Mouse (Mus musculus) frontal cortex, postnatal 10 days (tissue): ENCODE measurements around the gene Olfr1238.

Experiments
- DNase-seq, 2 experiments: peaks; one replicate each; pipeline ENCODE4 v3.0.0; 2022; ENCODE audit warnings: low spot score in 2 of 2, mixed read lengths in 1 of 2

Olfr1238 gene

GRCm38 (mm10) chr2:89409576-89409975, at the start of gene Olfr1238:
Gene Olfr1238, minus strand, starts transcription at chr2:89409676.
- no peak for DNase-seq

DNA sequence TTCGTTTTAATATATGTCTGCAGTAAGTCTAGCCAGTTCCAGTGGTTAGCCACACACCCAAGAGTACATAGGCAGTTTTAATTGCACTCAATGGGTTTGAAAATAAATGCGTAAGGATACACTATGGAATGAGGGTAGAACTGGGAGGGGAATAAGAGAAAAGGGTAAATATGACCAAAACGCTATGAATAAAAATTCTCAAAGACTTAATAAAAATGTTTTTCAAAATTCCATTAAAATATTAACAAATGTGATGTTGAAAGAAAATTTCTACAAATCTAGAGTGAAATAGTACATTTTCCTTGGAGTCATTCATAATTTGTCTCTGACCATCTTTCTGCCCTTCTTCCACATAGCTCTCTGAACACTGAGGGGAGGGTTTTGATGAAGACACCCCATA, 33.4 kb upstream of the Olfr1238 start, which contains the start of gene Olfr1240:
TSS of gene Olfr1240 (minus strand) at position 101 of the 400 bp plus-strand sequence.
- DNase-seq = no peak

- no peak for DNase-seq
Measured at GRCm38 (mm10) chr2:89420307-89420706, 10.8 kb upstream of the Olfr1238 start, which contains the start of gene Olfr1239. Gene Olfr1239, minus strand, starts transcription at chr2:89420407.

DNA sequence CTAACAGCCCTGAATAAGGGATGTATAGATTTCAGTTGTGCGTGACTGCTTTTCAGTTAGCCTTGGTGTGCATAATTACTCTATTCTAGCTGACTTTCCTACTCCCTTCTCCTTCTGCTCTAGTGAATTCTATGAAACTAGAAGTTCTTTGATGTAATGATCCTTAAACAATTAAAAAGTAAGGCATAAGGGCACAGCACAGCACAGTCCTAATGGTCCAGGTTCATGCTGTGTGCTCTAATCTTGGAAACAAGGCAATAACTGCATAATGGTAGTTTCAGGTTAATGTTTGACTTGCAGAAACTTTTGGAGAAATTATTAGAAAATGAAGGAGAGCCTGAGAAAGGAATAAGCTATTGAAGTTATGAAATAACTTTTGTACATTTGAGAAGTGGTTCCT, 5.1 kb upstream of the Olfr1238 start:
- DNase-seq = no peak

DNA sequence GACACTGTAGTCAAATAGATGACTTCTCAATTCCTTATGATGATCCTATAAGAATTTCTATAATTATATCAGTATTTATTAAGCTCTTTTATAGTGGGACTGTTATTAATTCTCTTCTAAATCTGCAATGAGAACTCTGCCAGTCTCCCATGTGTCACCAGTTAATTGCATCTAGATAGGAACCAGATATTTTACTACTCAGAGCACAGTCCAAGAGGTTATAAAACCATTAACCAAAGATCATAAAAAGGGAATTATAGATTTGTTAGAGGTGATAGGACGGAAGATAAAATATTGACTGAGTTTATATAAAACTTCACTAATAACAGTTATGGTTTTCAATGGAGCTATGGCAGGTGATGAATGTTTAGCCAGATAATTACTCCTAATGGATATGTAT, 8.6 kb downstream of the Olfr1238 start:
- no peak for DNase-seq

- no peak for DNase-seq
Measured at GRCm38 (mm10) chr2:89364765-89365164, 44.7 kb downstream of the Olfr1238 start, which contains the start of gene Olfr1234. Gene Olfr1234, minus strand, starts transcription at chr2:89364865.
